Comparison of ENCODE assay signal across 13 mouse cellular contexts in the genomic region with DNA sequence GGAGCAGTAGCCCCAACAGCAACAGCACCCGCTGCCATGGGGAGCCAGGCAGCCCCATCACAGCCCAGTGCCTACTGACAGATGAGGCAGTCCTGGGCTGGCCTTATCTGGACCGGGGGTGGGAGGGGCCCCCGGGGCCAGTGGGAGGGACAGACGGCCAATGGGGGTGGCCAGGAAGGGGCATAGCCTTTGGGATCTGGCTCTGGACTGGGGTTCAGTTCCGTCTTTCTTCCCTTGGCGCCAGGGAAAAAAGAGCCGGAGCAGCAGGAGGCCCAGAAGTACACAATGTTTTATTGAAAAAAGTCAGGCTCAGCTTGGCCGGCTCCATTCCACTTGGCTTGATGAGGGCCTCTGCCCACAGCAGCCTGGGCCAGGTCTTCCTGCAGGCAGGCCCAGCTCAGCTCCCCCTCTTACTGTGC. TPM values are rescaled to one million over a fixed set of nuclear protein-coding genes. Genes with fewer than 3 reads are reported as not detected.
A peak's percentile ranks its signal among the peaks of the same experiment; 100 is the strongest.
DNase-seq lines count a peak whose midpoint lies in the region; ATAC-seq and TF ChIP-seq lines count a peak whose summit lies in the region.
"Had no signal": no experiment of that assay in that cellular context is flagged by ENCODE, and none has a peak within 500 bp of the region (broad histone marks: within the 10 kb centered on the region; RNA-seq: fewer than 3 reads in every experiment).

Gene Lcat (minus strand): TSS at position 62 of the 419 bp plus-strand sequence.

- no peak within 1 kb of the TSS; the same call in 1 of the 2 replicates for H3K27ac ChIP-seq in midbrain, embryonic 16.5 days (ENCODE audit: low read length)
- no peak within 1 kb of the TSS for H3K27ac ChIP-seq in midbrain, embryonic 14.5 days (replicated peaks; ENCODE audit: low read depth, low read length)
- H3K27ac ChIP-seq in left cerebral cortex, adult 2 months: peak within 1 kb of the TSS; percentile 63
- H3K27ac ChIP-seq in olfactory bulb, adult 2 months (ENCODE audit: insufficient read depth, low read depth, low read length): no peak within 1 kb of the TSS
- H3K27ac ChIP-seq: embryonic facial prominence, embryonic 13.5 days; intestine, embryonic 15.5 days; limb, embryonic 15.5 days had no signal

- no peak for DNase-seq in midbrain, embryonic 14.5 days
- DNase-seq in left cerebral cortex, adult 2 months (ENCODE audit: extremely low spot score in 1 of 2, low spot score in 2 of 2): peak in 1 of 2 experiments; percentile 42
- DNase-seq in urinary bladder, postnatal 10 days (ENCODE audit: low spot score): no peak
- no peak for DNase-seq in thymus, postnatal 36 days
- DNase-seq: gastrocnemius, postnatal 36 days; thymus, adult 18-20 months had no signal

- peaks cover 83% of the 10 kb centered on the region for H3K36me3 ChIP-seq in erythroblast, embryonic 14.5 days (ENCODE audit: control insufficient read depth)
- H3K36me3 ChIP-seq in midbrain, embryonic 16.5 days (ENCODE audit: control insufficient read depth, insufficient read depth, low read length): no peaks in the 10 kb centered on the region
- H3K36me3 ChIP-seq in midbrain, embryonic 14.5 days (ENCODE audit: control insufficient read depth, insufficient read depth, low read length): no peaks in the 10 kb centered on the region

- WGBS in midbrain, embryonic 16.5 days: 53% methylated on average over 7 of the region's 8 CpGs
- 54% methylated on average over 8 of the region's 8 CpGs for WGBS in midbrain, embryonic 14.5 days
- WGBS in olfactory bulb, adult 2 months: 42% methylated on average over 8 of the region's 8 CpGs

- no peaks in the 10 kb centered on the region for H3K9me3 ChIP-seq in erythroblast, embryonic 14.5 days (ENCODE audit: control insufficient read depth, low read length)
- H3K9me3 ChIP-seq in midbrain, embryonic 16.5 days (replicated peaks; ENCODE audit: control insufficient read depth, low read length, poor library complexity, severe bottlenecking): no peaks in the 10 kb centered on the region
- H3K9me3 ChIP-seq in midbrain, embryonic 14.5 days (ENCODE audit: control insufficient read depth, low read length): no peaks in the 10 kb centered on the region
- H3K9me3 ChIP-seq: embryonic facial prominence, embryonic 13.5 days; intestine, embryonic 15.5 days; limb, embryonic 15.5 days had no signal

- H3K4me3 ChIP-seq in erythroblast, embryonic 14.5 days (replicated peaks): peak within 1 kb of the TSS; percentile 54
- H3K4me3 ChIP-seq in midbrain, embryonic 16.5 days (ENCODE audit: low read depth, low read length): no peak within 1 kb of the TSS
- H3K4me3 ChIP-seq in midbrain, embryonic 14.5 days (replicated peaks; ENCODE audit: low read depth, low read length): no peak within 1 kb of the TSS
- H3K4me3 ChIP-seq in left cerebral cortex, adult 2 months: peak within 1 kb of the TSS; percentile 10; the same call in 1 of the 2 replicates
- 0 out of 2 replicates have a peak within 1 kb of the TSS, but pooled peaks have one; percentile 2 for H3K4me3 ChIP-seq in olfactory bulb, adult 2 months (ENCODE audit: insufficient read depth, low read depth, low read length)
- H3K4me3 ChIP-seq: embryonic facial prominence, embryonic 13.5 days; intestine, embryonic 15.5 days; limb, embryonic 15.5 days had no signal

- intact Hi-C loops in left cerebral cortex, adult 2 months (cut with DNase I): no loop called here

- ATAC-seq in erythroblast, adult 5-6 weeks (replicated peaks; ENCODE audit: low FRiP score, poor library complexity, severe bottlenecking): no peak
- ATAC-seq in midbrain, embryonic 16.5 days: peak; percentile 53; the same call in 1 of the 2 replicates
- ATAC-seq in midbrain, embryonic 14.5 days (ENCODE audit: low FRiP score, low TSS enrichment): no peak
- ATAC-seq: intestine, embryonic 15.5 days had no signal

- no peak for TF ChIP-seq POLR2A in olfactory bulb, adult 2 months (IDR thresholded peaks at IDR 0.05; ENCODE audit: insufficient read depth, low read depth, low read length)

- H3K4me2 ChIP-seq in midbrain, embryonic 16.5 days (ENCODE audit: low read length): no peak within 1 kb of the TSS
- no peak within 1 kb of the TSS for H3K4me2 ChIP-seq in midbrain, embryonic 14.5 days (ENCODE audit: low read length)
- H3K4me2 ChIP-seq: embryonic facial prominence, embryonic 13.5 days; intestine, embryonic 15.5 days; limb, embryonic 15.5 days had no signal

- peaks cover 27% of the 10 kb centered on the region for H3K4me1 ChIP-seq in erythroblast, embryonic 14.5 days (ENCODE audit: control insufficient read depth)
- H3K4me1 ChIP-seq in midbrain, embryonic 16.5 days (ENCODE audit: control insufficient read depth, insufficient read depth, low read length): peaks cover 1% of the 10 kb centered on the region; the same call in 1 of the 2 replicates
- peaks cover under 1% of the 10 kb centered on the region; the same call in 1 of the 2 replicates for H3K4me1 ChIP-seq in midbrain, embryonic 14.5 days (ENCODE audit: control insufficient read depth, insufficient read depth, low read length)
- peaks cover 9% of the 10 kb centered on the region; the same call in 1 of the 2 replicates for H3K4me1 ChIP-seq in olfactory bulb, adult 2 months (ENCODE audit: control insufficient read depth, insufficient read depth, low read length)

- TF ChIP-seq CTCF in left cerebral cortex, adult 2 months (IDR thresholded peaks at IDR 0.05): no peak
- no peak for TF ChIP-seq CTCF in olfactory bulb, adult 2 months (IDR thresholded peaks at IDR 0.05; ENCODE audit: insufficient read depth, low read depth, low read length)

- H3K9ac ChIP-seq in midbrain, embryonic 16.5 days (ENCODE audit: low read depth, low read length): no peak within 1 kb of the TSS
- H3K9ac ChIP-seq in midbrain, embryonic 14.5 days (replicated peaks; ENCODE audit: low read length): no peak within 1 kb of the TSS
- H3K9ac ChIP-seq: embryonic facial prominence, embryonic 13.5 days; intestine, embryonic 15.5 days; limb, embryonic 15.5 days had no signal

- H3K27me3 ChIP-seq in erythroblast, embryonic 14.5 days (ENCODE audit: control insufficient read depth): no peaks in the 10 kb centered on the region
- H3K27me3 ChIP-seq in midbrain, embryonic 16.5 days (ENCODE audit: control insufficient read depth, insufficient read depth, low read depth, low read length): no peaks in the 10 kb centered on the region
- no peaks in the 10 kb centered on the region for H3K27me3 ChIP-seq in midbrain, embryonic 14.5 days (ENCODE audit: control insufficient read depth, insufficient read depth, low read length)
- H3K27me3 ChIP-seq: embryonic facial prominence, embryonic 13.5 days; intestine, embryonic 15.5 days; limb, embryonic 15.5 days had no signal

RNA-seq across cellular contexts. Expression of gene Lcat, which starts in this region (rescaled TPM):
- 0.33 and 0.36 TPM in 2 replicates for polyA plus RNA-seq in erythroblast, embryonic 14.5 days (2012)
- total RNA-seq in erythroblast, adult 5-6 weeks (2015; ENCODE audit: low replicate concordance): 1.3 TPM in 1 of 2 replicates, not detected in the other
- total RNA-seq in erythroblast, adult 5-6 weeks (2017; ENCODE audit: low replicate concordance): not detected in 2 replicates
- polyA plus RNA-seq in midbrain, embryonic 16.5 days (2015; fragmentation: Nextera tagmentation; extraction: Ambion mirVana): 1.3 and 3.0 TPM in 2 replicates
- polyA plus RNA-seq in midbrain, embryonic 14.5 days (2014; fragmentation: Nextera tagmentation; extraction: Ambion mirVana): 1.0 and 1.5 TPM in 2 replicates
- total RNA-seq in left cerebral cortex, adult 2 months (2021): 10 to 100 TPM; 25.3 to 25.8 TPM
- not detected in 2 replicates for polyA plus RNA-seq in olfactory bulb, adult 2 months (2012; ENCODE audit: insufficient read depth, insufficient read length, low replicate concordance, missing spikeins)

Comparison
In these comparisons a context has a peak if more than half of its experiments do, and no peak if none do; other contexts are left out.
1. RNA of gene Lcat (total RNA-seq): 25.3 to 25.8 TPM in left cerebral cortex, adult 2 months; 1.3 TPM in erythroblast, adult 5-6 weeks; every median in the first group is over 10 times any median in the second.
2. H3K4me3 ChIP-seq: peak in erythroblast, embryonic 14.5 days (single experiment), left cerebral cortex, adult 2 months (single experiment) and olfactory bulb, adult 2 months (single experiment); none in midbrain, embryonic 16.5 days (single experiment) and midbrain, embryonic 14.5 days (single experiment).